Mouse (Mus musculus) kidney, adult 18-20 months (tissue): Measurements from ENCODE around the gene Ccdc97.
"Not testable (repeated sequence)": the region's sequence is repeated elsewhere in the genome, so short reads cannot be mapped to it uniquely, and the experiment has no call there.

Source experiments
- DNase-seq: peaks from one replicate; pipeline ENCODE4 v3.0.0; 2021

Ccdc97 gene

GRCm38 (mm10) chr7:25718788-25719417 is at the start of gene Ccdc97:
TSS of gene Ccdc97 (minus strand) at chr7:25719088.
- DNase-seq = peak; percentile 96

GRCm38 (mm10) chr7:25768229-25768628 is 49.3 kb upstream of the Ccdc97 start:
- DNase-seq = no peak

- no peak for DNase-seq
Measured at GRCm38 (mm10) chr7:25766108-25766507, 47.2 kb upstream of the Ccdc97 start.

- DNase-seq = no peak
Measured at GRCm38 (mm10) chr7:25764221-25764620, 45.3 kb upstream of the Ccdc97 start.

GRCm38 (mm10) chr7:25763678-25764077 is 44.8 kb upstream of the Ccdc97 start:
- DNase-seq = no peak

- DNase-seq = no peak
Measured at GRCm38 (mm10) chr7:25761354-25761753, 42.5 kb upstream of the Ccdc97 start.

GRCm38 (mm10) chr7:25756011-25756410 is 37.1 kb upstream of the Ccdc97 start:
- peak; percentile 92 for DNase-seq

- no peak for DNase-seq
Measured at GRCm38 (mm10) chr7:25755468-25755833, 36.6 kb upstream of the Ccdc97 start.

GRCm38 (mm10) chr7:25754738-25755467 is 36.0 kb upstream of the Ccdc97 start, which contains the start of gene Hnrnpul1:
TSS of gene Hnrnpul1 (minus strand) at chr7:25754757.
- DNase-seq = peak; percentile 99

- DNase-seq = no peak
Measured at GRCm38 (mm10) chr7:25754439-25754737, 35.5 kb upstream of the Ccdc97 start.

GRCm38 (mm10) chr7:25753643-25754438 is 35.0 kb upstream of the Ccdc97 start:
- DNase-seq = no peak

GRCm38 (mm10) chr7:25753076-25753475 is 34.2 kb upstream of the Ccdc97 start:
- DNase-seq = no peak

- no peak for DNase-seq
Measured at GRCm38 (mm10) chr7:25746844-25747243, 28.0 kb upstream of the Ccdc97 start.

- no peak for DNase-seq
Measured at GRCm38 (mm10) chr7:25738277-25738676, 19.4 kb upstream of the Ccdc97 start.

GRCm38 (mm10) chr7:25736920-25737319 is 18.0 kb upstream of the Ccdc97 start:
- DNase-seq = no peak

- no peak for DNase-seq
Measured at GRCm38 (mm10) chr7:25734991-25735390, 16.1 kb upstream of the Ccdc97 start.

- DNase-seq = no peak
Measured at GRCm38 (mm10) chr7:25731294-25732055, 12.6 kb upstream of the Ccdc97 start.

GRCm38 (mm10) chr7:25729862-25730261 is 11.0 kb upstream of the Ccdc97 start:
- DNase-seq = no peak

- DNase-seq = no peak
Measured at GRCm38 (mm10) chr7:25729396-25729795, 10.5 kb upstream of the Ccdc97 start.

- no peak for DNase-seq
Measured at GRCm38 (mm10) chr7:25727800-25728199, 8.9 kb upstream of the Ccdc97 start.

- no peak for DNase-seq
Measured at GRCm38 (mm10) chr7:25725886-25726285, 7.0 kb upstream of the Ccdc97 start.

- not testable (repeated sequence) for DNase-seq
Measured at GRCm38 (mm10) chr7:25721776-25722175, 2.9 kb upstream of the Ccdc97 start.

GRCm38 (mm10) chr7:25720760-25721159 is 1.9 kb upstream of the Ccdc97 start:
- no peak for DNase-seq
